ENCODE assay signal across 28 mouse cellular contexts in genomic region chr2:54759781-54760180, GRCm38 (mm10).
DNase-seq lines count a peak whose midpoint lies in the region; ATAC-seq and TF ChIP-seq lines count a peak whose summit lies in the region.
"Had no signal": no experiment of that assay in that cellular context is flagged by ENCODE, and none has a peak within 500 bp of the region (broad histone marks: within the 10 kb centered on the region; RNA-seq: fewer than 3 reads in every experiment).

No protein-coding gene starts in this region.

- no peaks in the 10 kb centered on the region for H3K9me3 ChIP-seq in forebrain, embryonic 11.5 days (ENCODE audit: control insufficient read depth, low read length)
- H3K9me3 ChIP-seq in forebrain, postnatal 0 days (ENCODE audit: low read length), result no peaks in the 10 kb centered on the region
- H3K9me3 ChIP-seq in hindbrain, embryonic 12.5 days (replicated peaks), result no peaks in the 10 kb centered on the region
- no peaks in the 10 kb centered on the region for H3K9me3 ChIP-seq in hindbrain, embryonic 16.5 days (ENCODE audit: control insufficient read depth, low read length)
- H3K9me3 ChIP-seq: embryonic facial prominence, embryonic 10.5 days; embryonic facial prominence, embryonic 15.5 days; hindbrain, embryonic 15.5 days; kidney, embryonic 15.5 days had no signal

- H3K27ac ChIP-seq in forebrain, embryonic 11.5 days (ENCODE audit: low read depth, low read length), result no peak overlapping the region
- no peak overlapping the region for H3K27ac ChIP-seq in forebrain, postnatal 0 days (ENCODE audit: low read depth, low read length)
- no peak overlapping the region for H3K27ac ChIP-seq in hindbrain, embryonic 12.5 days
- H3K27ac ChIP-seq in hindbrain, embryonic 16.5 days (ENCODE audit: low read depth, low read length), result no peak overlapping the region
- H3K27ac ChIP-seq: embryonic facial prominence, embryonic 10.5 days; embryonic facial prominence, embryonic 15.5 days; gastrocnemius, adult 2 months; hindbrain, embryonic 15.5 days; kidney, embryonic 15.5 days; liver, embryonic 14.5 days; macrophage; stomach, postnatal 0 days had no signal

- H3K4me3 ChIP-seq in forebrain, embryonic 11.5 days (ENCODE audit: low read depth, low read length), result no peak overlapping the region
- no peak overlapping the region for H3K4me3 ChIP-seq in forebrain, postnatal 0 days (ENCODE audit: low read depth, low read length)
- H3K4me3 ChIP-seq in hindbrain, embryonic 12.5 days, result no peak overlapping the region
- no peak overlapping the region for H3K4me3 ChIP-seq in hindbrain, embryonic 16.5 days (ENCODE audit: low read length)
- H3K4me3 ChIP-seq: embryonic facial prominence, embryonic 10.5 days; embryonic facial prominence, embryonic 15.5 days; gastrocnemius, adult 2 months; hindbrain, embryonic 15.5 days; kidney, embryonic 15.5 days had no signal

- 42% methylated on average over 4 of the region's 4 CpGs for WGBS in forebrain, embryonic 11.5 days
- WGBS in forebrain, postnatal 0 days, result 35% methylated on average over 4 of the region's 4 CpGs
- WGBS in hindbrain, embryonic 12.5 days, result 34% methylated on average over 4 of the region's 4 CpGs
- WGBS in hindbrain, embryonic 16.5 days, result 36% methylated on average over 4 of the region's 4 CpGs

- no peaks in the 10 kb centered on the region for H3K36me3 ChIP-seq in forebrain, embryonic 11.5 days (ENCODE audit: control insufficient read depth, insufficient read depth, low read length)
- no peaks in the 10 kb centered on the region for H3K36me3 ChIP-seq in forebrain, postnatal 0 days (ENCODE audit: insufficient read depth)
- H3K36me3 ChIP-seq in hindbrain, embryonic 12.5 days, result no peaks in the 10 kb centered on the region
- H3K36me3 ChIP-seq in hindbrain, embryonic 16.5 days (ENCODE audit: control insufficient read depth, insufficient read depth, low read length), result no peaks in the 10 kb centered on the region
- H3K36me3 ChIP-seq: embryonic facial prominence, embryonic 10.5 days; embryonic facial prominence, embryonic 15.5 days; hindbrain, embryonic 15.5 days; kidney, embryonic 15.5 days had no signal

- no peak overlapping the region for H3K9ac ChIP-seq in forebrain, embryonic 11.5 days (ENCODE audit: low read length)
- H3K9ac ChIP-seq in forebrain, postnatal 0 days, result no peak overlapping the region
- H3K9ac ChIP-seq in hindbrain, embryonic 12.5 days, result no peak overlapping the region
- H3K9ac ChIP-seq in hindbrain, embryonic 16.5 days (ENCODE audit: low read depth, low read length), result no peak overlapping the region
- H3K9ac ChIP-seq: embryonic facial prominence, embryonic 15.5 days; hindbrain, embryonic 15.5 days; kidney, embryonic 15.5 days; liver, embryonic 14.5 days had no signal

- TF ChIP-seq POLR2A in brain, embryonic 14.5 days (IDR thresholded peaks at IDR 0.05; ENCODE audit: borderline replicate concordance, extremely low read depth, insufficient read depth, insufficient read length, poor library complexity, severe bottlenecking), result no peak

- no peaks in the 10 kb centered on the region for H3K27me3 ChIP-seq in forebrain, embryonic 11.5 days (ENCODE audit: control insufficient read depth, insufficient read depth, low read length)
- no peaks in the 10 kb centered on the region for H3K27me3 ChIP-seq in forebrain, postnatal 0 days (ENCODE audit: insufficient read depth, low read length)
- H3K27me3 ChIP-seq in hindbrain, embryonic 12.5 days, result no peaks in the 10 kb centered on the region
- H3K27me3 ChIP-seq in hindbrain, embryonic 16.5 days (replicated peaks; ENCODE audit: control insufficient read depth, insufficient read depth, low read length), result no peaks in the 10 kb centered on the region
- H3K27me3 ChIP-seq: embryonic facial prominence, embryonic 15.5 days; hindbrain, embryonic 15.5 days; kidney, embryonic 15.5 days had no signal

- H3K4me1 ChIP-seq in forebrain, embryonic 11.5 days (replicated peaks; ENCODE audit: control insufficient read depth, insufficient read depth, low read length), result no peaks in the 10 kb centered on the region
- no peaks in the 10 kb centered on the region for H3K4me1 ChIP-seq in forebrain, postnatal 0 days (ENCODE audit: insufficient read depth)
- no peaks in the 10 kb centered on the region for H3K4me1 ChIP-seq in hindbrain, embryonic 12.5 days
- no peaks in the 10 kb centered on the region for H3K4me1 ChIP-seq in hindbrain, embryonic 16.5 days (ENCODE audit: control insufficient read depth, insufficient read depth, low read depth, low read length)
- H3K4me1 ChIP-seq: embryonic facial prominence, embryonic 10.5 days; embryonic facial prominence, embryonic 15.5 days; hindbrain, embryonic 15.5 days; kidney, embryonic 15.5 days had no signal

- H3K4me2 ChIP-seq in forebrain, embryonic 11.5 days (ENCODE audit: low read depth, low read length, severe bottlenecking), result no peak overlapping the region
- H3K4me2 ChIP-seq in forebrain, postnatal 0 days (ENCODE audit: low read depth), result no peak overlapping the region
- no peak overlapping the region for H3K4me2 ChIP-seq in hindbrain, embryonic 12.5 days (replicated peaks)
- no peak overlapping the region for H3K4me2 ChIP-seq in hindbrain, embryonic 16.5 days (ENCODE audit: low read length)
- H3K4me2 ChIP-seq: embryonic facial prominence, embryonic 15.5 days; heart, embryonic 11.5 days; hindbrain, embryonic 15.5 days; kidney, embryonic 15.5 days had no signal

- DNase-seq in forebrain, embryonic 11.5 days (ENCODE audit: low spot score), result peak; percentile 52
- no peak for DNase-seq in forebrain, postnatal 0 days
- peak; percentile 30 for DNase-seq in ES-CJ7 (ENCODE audit: low read depth, low spot score)
- peak; percentile 47 for DNase-seq in brain, embryonic 14.5 days (ENCODE audit: low read depth)
- no peak for DNase-seq in B cell, adult 2 months
- DNase-seq: adrenal gland, adult 8-10 months; cerebellum, adult 11 months; gastrocnemius, adult 2 months; gastrocnemius, postnatal 36 days; heart, adult 18-20 months; heart, postnatal 36 days; kidney, adult 18-20 months; liver; lung, adult 2 months; lung, postnatal 10 days; right cerebral cortex, postnatal 4 days; thymus, adult 18-20 months; thymus, postnatal 25 days had no signal

- peak; percentile 63; the same call in 1 of the 2 replicates for ATAC-seq in forebrain, embryonic 11.5 days (replicated peaks; ENCODE audit: low FRiP score)
- no peak for ATAC-seq in forebrain, postnatal 0 days
- 0 out of 2 replicates have a peak, but pooled peaks have one; percentile 35 for ATAC-seq in hindbrain, embryonic 12.5 days (ENCODE audit: low FRiP score)
- ATAC-seq in hindbrain, embryonic 16.5 days, result no peak

- no peak for TF ChIP-seq CTCF in forebrain, postnatal 0 days (IDR thresholded peaks at IDR 0.05; ENCODE audit: low read depth)
- no peak for TF ChIP-seq CTCF in brain, embryonic 14.5 days (IDR thresholded peaks at IDR 0.05; ENCODE audit: borderline replicate concordance, extremely low read depth, insufficient read depth, insufficient read length)

Comparison
In these comparisons a context has a peak if more than half of its experiments do, and no peak if none do; other contexts are left out.
1. ATAC-seq: peak in forebrain, embryonic 11.5 days (single experiment) and hindbrain, embryonic 12.5 days (single experiment); none in forebrain, postnatal 0 days (single experiment) and hindbrain, embryonic 16.5 days (single experiment).
2. DNase-seq: peak in forebrain, embryonic 11.5 days (single experiment), ES-CJ7 (single experiment) and brain, embryonic 14.5 days (single experiment); none in forebrain, postnatal 0 days (single experiment) and B cell, adult 2 months (0 of 2).